Mouse (Mus musculus): ENCODE data around the gene Creb3l1. TPM values are rescaled to one million over a fixed set of nuclear protein-coding genes. Genes with fewer than 3 reads are reported as not detected.

Gene Creb3l1
- total RNA-seq, 2 experiments from 2014 or later, result 8.0 to 10.3 TPM

GRCm38 (mm10) chr2:91964610-91965204, 59.6 kb downstream of the Creb3l1 start:
- DNase-seq, result no peak

DNA sequence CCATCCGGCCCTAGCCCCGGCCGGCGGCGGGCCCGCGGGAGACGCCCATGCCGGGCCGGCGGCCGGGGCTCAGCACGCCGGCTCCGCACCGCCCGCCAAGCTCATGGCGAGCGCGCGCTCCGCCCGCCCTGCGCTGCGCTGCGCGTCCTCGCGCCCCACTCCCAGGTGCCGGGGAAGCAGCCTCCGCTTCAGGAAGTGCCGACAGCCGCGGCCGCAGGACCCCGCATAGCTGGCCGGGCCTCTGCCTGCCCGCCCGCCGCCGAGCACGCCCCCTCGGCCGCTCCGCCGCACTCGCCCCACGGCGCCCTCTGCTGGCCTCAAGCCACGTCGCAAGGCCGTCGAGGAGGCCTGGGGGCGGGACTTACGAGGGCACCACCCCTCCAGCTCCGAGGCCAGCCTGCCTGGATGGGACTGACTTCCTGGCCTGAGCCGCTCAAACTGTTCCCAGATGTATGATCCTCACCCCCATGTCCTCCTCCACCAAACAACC, 60.8 kb downstream of the Creb3l1 start:
- DNase-seq, result peak; percentile 95

- peak; percentile 56 for DNase-seq
Observed at GRCm38 (mm10) chr2:91962864-91963401, 61.4 kb downstream of the Creb3l1 start.

DNA sequence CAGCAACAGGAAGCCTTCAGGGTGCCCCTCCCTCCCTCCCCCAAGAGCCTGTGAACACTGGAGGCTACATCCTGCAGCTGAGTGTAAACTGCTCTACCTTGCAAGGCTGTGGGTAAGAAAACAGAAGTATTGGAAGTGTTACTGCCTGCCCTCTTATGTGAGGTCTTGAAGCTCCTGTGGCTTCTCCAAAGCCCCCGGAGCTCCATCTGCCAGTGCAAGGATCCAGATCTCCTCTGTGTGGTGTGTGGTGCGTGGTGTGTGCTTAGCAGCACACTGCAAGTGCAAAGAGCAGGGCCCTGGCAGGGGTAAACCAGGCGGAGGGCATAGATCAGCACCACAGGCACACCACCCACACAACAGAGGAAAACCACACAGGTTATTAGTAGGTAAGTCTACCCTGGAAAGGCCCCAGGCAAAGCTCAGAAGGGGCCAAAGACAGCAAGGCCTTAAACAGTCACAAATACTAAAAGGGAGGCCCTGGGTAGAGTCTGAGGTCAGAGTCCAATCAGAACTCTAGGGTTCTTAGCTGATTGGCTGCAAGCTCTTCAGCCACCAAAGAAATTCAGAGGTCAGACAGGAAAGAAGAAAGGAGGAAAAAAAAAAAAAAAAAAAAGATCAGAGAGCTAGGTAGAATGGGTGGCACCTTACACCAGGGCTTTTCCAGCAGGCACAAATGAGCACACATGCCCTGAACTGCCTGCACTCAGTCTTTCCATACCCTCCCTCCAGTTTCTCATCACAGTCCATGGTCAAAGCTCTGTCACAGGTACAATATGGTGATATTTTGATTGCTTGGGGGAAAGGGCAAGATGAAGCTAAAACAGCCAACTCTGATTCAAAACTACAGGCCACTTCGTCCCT, 62.2 kb downstream of the Creb3l1 start:
- DNase-seq, result no peak

- no peak for DNase-seq
Observed at GRCm38 (mm10) chr2:91960459-91960858, 63.8 kb downstream of the Creb3l1 start.

- DNase-seq, result no peak
Observed at GRCm38 (mm10) chr2:91959544-91960410, 64.5 kb downstream of the Creb3l1 start.

GRCm38 (mm10) chr2:91958701-91959457, 65.4 kb downstream of the Creb3l1 start:
- DNase-seq, result peak; percentile 45

GRCm38 (mm10) chr2:91958049-91958448, 66.3 kb downstream of the Creb3l1 start:
- DNase-seq, result no peak

DNA sequence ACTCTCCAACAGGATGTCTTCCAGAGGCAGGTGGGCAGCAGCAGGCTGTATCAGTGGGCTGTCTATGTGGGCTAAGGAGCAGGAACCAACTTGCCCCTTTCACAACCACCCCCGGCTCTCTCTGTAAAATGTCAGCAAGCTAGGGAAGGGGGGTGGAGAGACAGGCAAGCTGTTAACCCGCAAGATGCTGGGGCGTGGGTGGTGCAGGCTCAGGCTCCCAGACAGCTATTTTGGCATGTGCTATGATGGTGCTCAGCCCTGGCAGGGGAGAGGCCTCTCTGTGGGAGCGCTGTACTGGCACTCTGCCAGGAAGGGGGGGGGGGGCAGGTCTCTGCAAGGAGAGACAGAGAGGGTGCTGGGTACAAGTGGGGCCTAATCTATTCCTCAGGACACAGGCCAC, 67.2 kb downstream of the Creb3l1 start:
- peak; percentile 30 for DNase-seq

GRCm38 (mm10) chr2:91955875-91956274, 68.4 kb downstream of the Creb3l1 start:
- DNase-seq, result no peak

DNA sequence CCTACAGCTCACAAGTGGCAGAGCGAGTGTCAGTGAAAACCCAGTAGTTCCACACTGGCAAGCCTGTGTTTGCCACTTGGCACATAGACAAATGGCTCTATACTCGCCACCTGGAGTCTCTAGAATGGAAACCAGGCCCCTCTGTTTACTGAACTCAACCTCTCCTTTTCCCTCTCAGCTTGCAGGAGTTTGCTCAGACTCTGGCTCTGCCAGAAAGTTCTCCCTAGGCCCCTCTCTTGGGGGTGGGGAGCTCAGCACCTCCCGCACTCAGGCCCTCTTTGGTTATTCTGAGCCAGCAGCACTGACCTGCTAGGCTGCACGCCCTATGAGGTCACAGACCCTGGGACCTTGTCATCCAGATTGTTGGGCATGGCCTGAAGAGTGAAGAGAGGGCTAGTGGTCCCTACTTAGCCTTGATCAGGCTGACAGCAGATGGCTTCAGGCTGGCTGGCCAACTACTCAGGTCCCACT, 69.1 kb downstream of the Creb3l1 start:
- peak; percentile 6 for DNase-seq

GRCm38 (mm10) chr2:91953825-91954224, 70.5 kb downstream of the Creb3l1 start:
- DNase-seq, result peak; percentile 70

- DNase-seq, result peak; percentile 77
Observed at GRCm38 (mm10) chr2:91950275-91951085, 73.8 kb downstream of the Creb3l1 start.

DNA sequence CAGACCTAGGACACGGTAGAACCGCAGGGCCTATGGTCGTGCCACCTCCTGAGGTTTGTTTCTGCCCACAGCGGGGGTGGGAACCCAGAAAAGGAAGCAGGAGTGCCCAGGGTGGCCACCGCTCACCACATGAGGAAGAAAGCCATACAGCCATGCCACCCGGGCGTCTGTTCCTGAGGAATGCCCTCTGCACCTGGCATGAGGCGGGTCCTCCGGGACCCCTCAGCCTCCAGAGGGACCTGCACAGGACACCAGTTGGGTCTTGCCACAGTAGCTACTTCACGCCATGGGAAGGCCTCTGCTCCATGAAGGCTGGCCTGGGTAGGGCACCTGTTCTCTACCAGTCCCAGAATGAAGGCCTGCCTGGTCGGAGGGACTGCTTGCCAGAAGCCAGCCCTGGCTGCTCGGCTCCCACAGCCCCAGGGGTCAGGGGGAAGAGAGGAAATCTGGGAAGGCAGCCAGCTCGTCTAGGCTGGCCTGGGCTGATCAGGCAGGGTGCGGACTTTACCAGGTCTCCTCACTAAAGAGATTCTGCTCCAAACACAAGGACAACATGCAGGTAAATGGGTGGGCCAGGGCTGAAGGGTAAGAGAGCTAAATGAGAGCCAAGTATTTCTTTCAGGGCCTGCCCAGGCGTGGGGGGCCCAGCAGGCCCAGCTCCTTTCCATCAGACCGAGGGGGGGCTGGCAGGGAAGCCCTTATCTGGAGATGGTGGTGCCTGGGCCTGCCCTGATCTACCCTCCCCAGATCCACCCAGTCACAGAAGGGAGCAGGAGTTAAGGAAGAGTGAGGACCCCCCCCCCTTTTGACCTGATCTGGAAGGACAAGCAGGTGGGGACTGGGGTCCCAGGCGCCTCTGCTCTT, 74.7 kb downstream of the Creb3l1 start:
- DNase-seq, result peak; percentile 64

GRCm38 (mm10) chr2:91948792-91949241, 75.5 kb downstream of the Creb3l1 start:
- DNase-seq, result peak; percentile 28

DNA sequence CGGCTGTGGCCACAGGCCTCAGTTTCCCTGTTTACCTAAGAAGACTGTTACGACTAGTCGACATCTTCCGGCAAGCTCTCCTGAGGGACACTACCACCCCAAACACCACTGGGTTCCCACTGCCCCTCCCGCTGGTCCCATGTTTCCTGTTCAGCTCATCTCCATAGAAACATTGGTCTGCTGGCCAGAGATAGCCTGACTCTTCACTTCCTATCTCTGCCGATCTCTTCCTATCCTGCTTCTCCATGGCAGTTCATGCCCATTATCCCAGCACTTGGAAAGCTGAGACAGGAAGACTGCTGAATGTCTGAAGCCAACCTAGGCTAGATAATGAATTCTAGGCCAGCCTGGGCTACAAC, 76.2 kb downstream of the Creb3l1 start:
- peak; percentile 36 for DNase-seq

GRCm38 (mm10) chr2:91947397-91948150, 76.7 kb downstream of the Creb3l1 start:
- DNase-seq, result peak; percentile 68

DNA sequence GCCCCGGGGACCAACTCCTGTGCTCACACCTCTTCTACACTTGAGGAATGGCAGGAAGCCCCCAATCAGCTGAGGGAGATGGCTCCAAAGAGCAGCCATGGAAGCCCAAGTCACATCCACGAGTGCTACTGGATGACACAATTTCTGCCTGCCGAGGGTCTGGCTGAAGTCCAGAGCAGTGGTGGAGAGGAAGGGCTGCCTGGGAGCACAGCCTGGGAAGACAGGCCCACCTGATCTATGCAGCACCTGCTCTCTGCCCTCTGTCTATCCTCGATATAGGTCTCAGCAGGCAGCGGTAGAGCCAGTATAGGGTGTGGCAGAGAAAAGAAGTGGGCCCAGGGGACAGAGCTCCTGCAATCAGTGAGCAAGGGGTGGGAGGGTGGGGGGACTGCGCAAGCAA, 77.5 kb downstream of the Creb3l1 start:
- peak; percentile 30 for DNase-seq

- DNase-seq, result peak; percentile 5
Observed at GRCm38 (mm10) chr2:91945483-91945882, 78.8 kb downstream of the Creb3l1 start, which contains the start of gene Gm9821. Gene Gm9821, plus strand, starts transcription at chr2:91945703.

Data from gastrocnemius, postnatal 25 days (tissue).